Mouse (Mus musculus): ENCODE results near the gene Snrpa.
A peak's percentile ranks its signal among the peaks of the same experiment; 100 is the strongest.

The Snrpa gene

GRCm38 (mm10) chr7:27165696-27166095, 30.4 kb downstream of the Snrpa start:
- no peak for DNase-seq

GRCm38 (mm10) chr7:27165007-27165655, 30.9 kb downstream of the Snrpa start:
- DNase-seq = peak; percentile 66

GRCm38 (mm10) chr7:27164112-27164947, 31.7 kb downstream of the Snrpa start:
- DNase-seq = peak; percentile 49

GRCm38 (mm10) chr7:27163450-27163805, 32.6 kb downstream of the Snrpa start:
- DNase-seq = peak; percentile 18

GRCm38 (mm10) chr7:27162780-27163449, 33.2 kb downstream of the Snrpa start:
- DNase-seq = peak; percentile 4

- peak; percentile 44 for DNase-seq
Observed at GRCm38 (mm10) chr7:27161744-27162143, 34.3 kb downstream of the Snrpa start.

- no peak for DNase-seq
Observed at GRCm38 (mm10) chr7:27160921-27161320, 35.1 kb downstream of the Snrpa start.

- peak; percentile 94 for DNase-seq
Observed at GRCm38 (mm10) chr7:27159882-27160281, 36.2 kb downstream of the Snrpa start.

- no peak for DNase-seq
Observed at GRCm38 (mm10) chr7:27159256-27159655, 36.8 kb downstream of the Snrpa start.

GRCm38 (mm10) chr7:27158171-27158570, 37.9 kb downstream of the Snrpa start:
- DNase-seq = no peak

GRCm38 (mm10) chr7:27156005-27156404, 40.1 kb downstream of the Snrpa start:
- no peak for DNase-seq

- peak; percentile 53 for DNase-seq
Observed at GRCm38 (mm10) chr7:27153205-27153764, 42.8 kb downstream of the Snrpa start, which contains the start of gene Cyp2t4. Gene Cyp2t4, plus strand, starts transcription at chr7:27153714.

All from kidney, adult 9 months (tissue).